Mouse (Mus musculus) mouse embryonic stem cell (cell line): ENCODE results near the gene Fcgr1.

Experiments used
- in situ Hi-C, 2 experiments: fragments of 300-500 bp; cut with MboI; formaldehyde crosslinking; loops; 1 replicate in 1 of 2; 3 replicates in 1 of 2; pipeline ENCODE4 v1.14.3; 2019 to 2020; ENCODE audit warnings: low sequenced_read_pairs in 2 of 2, low pct_unique_long_range_greater_than_20kb in 1 of 2, mixed read lengths in 1 of 2; ENCODE audit not compliant: unreplicated experiment in 1 of 2

The Fcgr1 gene

DNA sequence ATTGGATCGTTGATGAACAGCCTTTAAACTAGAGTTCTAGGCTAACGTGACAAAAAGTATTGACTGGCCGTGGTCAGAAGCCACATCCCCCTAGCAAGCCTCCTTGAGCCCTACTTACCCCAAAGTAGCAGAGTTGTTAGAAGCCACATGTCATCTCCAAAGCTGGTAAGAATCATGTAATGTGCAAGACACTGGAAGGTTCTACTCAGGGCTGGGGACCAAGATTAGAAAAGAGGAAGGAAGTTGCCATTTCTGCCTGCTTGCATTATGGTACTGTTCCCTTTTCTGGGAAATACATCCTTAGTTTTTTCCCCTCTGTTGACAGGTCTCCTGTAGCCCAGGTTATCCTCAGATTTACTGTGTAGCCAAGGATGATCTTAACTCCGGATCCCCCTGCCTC lies at the start of gene Fcgr1:
Gene Fcgr1, minus strand, starts transcription at position 183 of the 400 bp plus-strand sequence.
- in situ Hi-C loops = no loop called here

DNA sequence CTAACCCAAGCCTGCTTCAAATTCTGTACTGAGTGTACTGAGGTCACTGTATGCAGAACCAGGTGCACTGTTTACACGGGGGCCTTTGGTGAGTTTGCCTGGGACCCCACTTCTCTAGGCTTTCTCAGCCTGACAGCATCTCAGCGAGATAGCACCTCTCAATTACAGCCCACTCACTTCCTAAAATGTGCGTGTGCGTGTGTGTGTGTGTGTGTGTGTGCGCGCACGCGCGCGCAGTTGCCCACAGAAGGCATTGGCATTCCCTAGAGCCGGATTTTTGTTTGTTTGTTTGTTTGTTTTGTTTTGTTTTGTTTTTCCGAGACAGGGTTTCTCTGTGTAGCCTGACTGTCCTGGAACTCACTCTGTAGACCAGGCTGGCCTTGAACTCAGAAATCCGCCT lies 48.9 kb upstream of the Fcgr1 start:
- in situ Hi-C loops = loop anchor here in 1 of 2 experiments (25.0 kb wide), 1 partner anchor 95 kb away; no protein-coding TSS in a partner anchor

DNA sequence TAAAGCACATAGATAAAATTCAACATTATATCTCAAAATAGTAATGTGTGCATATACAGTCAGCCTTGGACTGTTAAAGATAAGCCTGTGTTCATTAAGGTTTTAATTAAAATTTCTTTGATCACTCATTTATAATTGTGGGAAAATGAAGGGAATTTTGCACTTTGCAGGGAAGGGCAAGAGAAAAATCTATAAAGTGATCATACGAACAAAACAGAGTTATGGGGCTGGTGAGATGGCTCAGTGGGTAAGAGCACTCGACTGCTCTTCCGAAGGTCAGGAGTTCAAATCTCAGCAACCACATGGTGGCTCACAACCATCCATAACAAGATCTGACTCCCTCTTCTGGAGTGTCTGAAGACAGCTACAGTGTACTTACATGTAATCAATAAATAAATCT lies 48.3 kb upstream of the Fcgr1 start:
- in situ Hi-C loops = loop anchor here in 1 of 2 experiments (25.0 kb wide), 1 partner anchor 95 kb away; no protein-coding TSS in a partner anchor

DNA sequence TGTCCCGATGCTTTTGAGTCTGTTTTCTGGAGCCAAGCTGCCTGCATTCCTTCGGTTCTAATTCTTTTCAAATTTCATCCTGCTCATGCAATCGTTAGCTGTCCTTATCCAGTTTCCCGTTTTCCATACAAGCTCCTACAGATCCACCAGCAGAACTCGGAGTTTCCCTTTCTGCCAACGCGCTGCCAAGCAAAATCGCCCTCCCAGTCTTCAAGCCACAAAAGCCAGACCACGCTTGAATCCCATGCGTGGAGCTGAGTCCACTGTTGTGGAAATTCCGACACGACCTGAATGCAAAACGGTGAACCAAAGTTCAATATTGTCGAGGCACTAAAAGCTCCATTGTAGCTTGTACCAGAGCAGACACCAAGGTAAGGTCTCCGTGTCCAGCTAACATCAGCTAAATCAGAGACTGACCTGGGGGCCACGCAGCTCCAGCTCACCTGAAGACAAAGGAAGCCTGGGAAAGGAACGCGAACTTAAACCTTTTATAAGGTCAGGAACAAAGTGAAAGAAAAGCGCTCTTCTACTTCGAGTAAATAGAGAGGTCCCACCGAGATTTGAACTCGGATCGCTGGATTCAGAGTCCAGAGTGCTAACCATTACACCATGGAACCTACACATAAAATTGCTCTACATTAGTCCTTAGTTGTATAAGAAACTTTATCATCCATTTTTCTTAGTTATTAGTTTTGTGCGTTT lies 47.0 kb upstream of the Fcgr1 start:
- in situ Hi-C loops = loop anchor here in 1 of 2 experiments (25.0 kb wide), 1 partner anchor 97 kb away; no protein-coding TSS in a partner anchor

DNA sequence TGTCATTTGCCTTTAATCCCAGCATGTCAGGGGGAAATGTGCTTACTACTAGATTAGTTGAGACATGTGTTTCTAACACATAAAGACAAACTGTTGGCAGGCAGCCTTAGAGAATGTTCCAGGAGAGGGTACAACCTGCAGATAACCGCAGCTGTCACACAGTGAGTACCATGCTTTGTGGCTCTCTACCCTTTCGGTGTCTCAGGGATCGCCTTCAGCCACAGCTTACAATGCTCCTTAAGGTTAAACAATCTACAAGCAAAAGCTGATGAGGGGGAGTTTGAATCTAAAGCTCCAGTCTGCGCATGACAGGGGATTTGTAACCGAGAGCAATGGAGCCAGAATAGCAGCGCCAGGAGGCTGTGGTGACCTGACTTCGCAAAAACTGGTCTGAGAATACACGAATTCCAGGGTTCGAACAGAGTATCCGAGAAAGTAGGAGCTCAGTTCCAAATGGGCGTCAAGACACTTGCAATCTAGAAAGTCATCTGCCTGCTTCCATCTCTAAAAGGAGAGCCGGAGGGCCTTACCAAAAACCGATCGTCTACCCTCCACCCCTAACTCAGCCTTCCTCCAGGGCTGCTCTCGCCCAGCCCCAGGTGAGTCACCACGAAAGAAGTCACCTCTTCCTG lies 45.2 kb upstream of the Fcgr1 start:
- in situ Hi-C loops = loop anchor here (10.0 to 25.0 kb wide), 2 partner anchors 66 to 98 kb away; no protein-coding TSS in a partner anchor

DNA sequence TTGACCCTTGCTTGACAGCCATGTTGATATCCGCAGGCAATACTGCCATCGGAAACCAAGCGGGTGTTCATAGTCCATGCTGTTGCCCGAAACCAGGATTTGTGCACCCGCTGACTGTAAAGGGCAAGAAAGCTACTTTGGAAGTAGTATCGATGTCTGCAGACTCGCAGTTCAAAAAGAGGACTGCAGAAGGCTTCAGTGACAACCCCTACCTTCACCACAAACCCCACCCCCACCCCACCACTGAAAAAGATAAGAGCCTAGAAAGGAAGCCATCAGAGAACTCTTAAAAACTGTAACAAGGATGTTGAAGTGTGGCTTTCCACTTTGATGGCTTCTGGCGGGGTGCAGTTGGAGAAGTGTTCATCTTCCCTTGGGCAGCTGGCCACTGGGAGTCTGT lies 44.3 kb upstream of the Fcgr1 start:
- in situ Hi-C loops = loop anchor here (10.0 to 25.0 kb wide), 2 partner anchors 67 to 99 kb away; no protein-coding TSS in a partner anchor

DNA sequence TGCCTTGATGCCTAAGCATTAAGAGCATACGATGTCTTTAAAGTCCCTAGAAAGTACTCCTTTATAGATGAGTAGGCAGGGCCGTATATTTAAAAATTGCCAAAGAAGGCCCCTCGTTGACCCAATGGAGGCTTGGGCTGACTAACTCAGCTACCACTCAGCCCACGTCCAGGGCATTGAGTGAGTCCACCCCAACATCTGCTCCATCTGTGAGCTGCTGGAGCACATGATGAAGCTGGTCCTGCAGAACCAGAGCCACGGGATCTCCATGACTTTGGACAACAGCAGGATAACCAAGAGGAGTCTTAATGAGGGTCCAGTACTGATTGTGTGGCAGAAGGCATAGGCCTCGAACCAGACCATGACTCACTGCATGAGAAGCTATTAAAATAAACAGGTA lies 43.5 kb upstream of the Fcgr1 start:
- in situ Hi-C loops = loop anchor here (10.0 to 25.0 kb wide), 2 partner anchors 68 to 100 kb away; no protein-coding TSS in a partner anchor

DNA sequence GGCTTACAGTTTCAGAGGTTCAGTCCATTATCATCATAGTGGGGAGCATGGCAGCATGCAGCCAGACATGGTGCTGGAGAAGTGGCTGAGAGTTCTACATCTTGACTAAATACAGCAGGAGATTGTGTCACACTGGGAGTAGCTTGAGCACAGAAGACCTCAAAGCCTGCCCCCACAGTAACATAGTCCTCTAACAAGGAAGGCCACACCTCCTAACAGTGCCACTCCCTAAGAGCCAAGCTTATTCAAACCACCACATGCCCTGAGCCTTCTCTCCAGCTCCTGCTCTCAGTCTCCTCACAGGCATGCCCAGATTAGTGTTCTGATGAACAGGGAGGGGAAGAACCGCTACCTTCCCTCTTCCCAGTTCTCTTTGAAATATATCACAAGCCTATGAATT lies 42.9 kb upstream of the Fcgr1 start:
- in situ Hi-C loops = loop anchor here (10.0 to 25.0 kb wide), 2 partner anchors 68 to 101 kb away; no protein-coding TSS in a partner anchor

DNA sequence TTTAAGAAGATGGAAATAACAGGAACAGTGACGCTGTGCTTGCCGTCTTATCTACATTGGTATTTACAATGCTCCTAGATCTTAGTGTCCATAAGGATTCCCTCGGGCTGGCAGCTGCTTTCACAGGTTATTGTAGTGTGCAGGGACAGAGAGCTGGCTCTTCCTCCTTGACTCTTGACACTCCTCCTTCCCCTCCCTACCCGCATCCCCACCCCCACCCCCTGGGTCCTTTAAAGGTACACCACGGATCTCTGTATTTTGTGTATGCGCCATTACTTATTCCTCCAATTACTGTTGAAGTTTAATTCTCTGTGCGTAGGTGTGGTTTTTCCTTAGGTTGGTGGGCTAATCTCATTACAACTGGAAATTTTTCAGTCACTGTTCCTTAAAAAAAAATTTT lies 41.8 kb upstream of the Fcgr1 start:
- in situ Hi-C loops = loop anchor here (10.0 to 25.0 kb wide), 2 partner anchors 69 to 102 kb away; no protein-coding TSS in a partner anchor

DNA sequence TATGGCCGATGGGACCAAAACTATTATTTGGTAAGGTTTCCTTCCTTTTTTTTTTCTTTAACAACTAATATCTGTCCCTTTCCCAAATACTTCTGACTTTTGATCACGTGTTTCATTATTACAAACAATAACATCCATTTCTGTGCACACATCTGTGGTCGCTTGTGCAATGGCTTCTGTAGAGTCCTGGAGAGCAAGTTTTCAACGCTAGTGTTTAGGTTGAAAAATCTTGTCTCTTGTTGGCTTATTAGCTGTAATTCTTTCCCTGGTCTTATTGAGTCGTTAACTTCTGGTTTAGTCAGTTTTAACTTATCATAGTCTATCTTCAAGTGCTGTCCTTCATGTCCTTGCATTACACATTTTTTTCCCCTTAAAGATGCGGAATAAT lies 41.4 kb upstream of the Fcgr1 start:
- in situ Hi-C loops = loop anchor here (10.0 to 25.0 kb wide), 2 partner anchors 70 to 102 kb away; no protein-coding TSS in a partner anchor

DNA sequence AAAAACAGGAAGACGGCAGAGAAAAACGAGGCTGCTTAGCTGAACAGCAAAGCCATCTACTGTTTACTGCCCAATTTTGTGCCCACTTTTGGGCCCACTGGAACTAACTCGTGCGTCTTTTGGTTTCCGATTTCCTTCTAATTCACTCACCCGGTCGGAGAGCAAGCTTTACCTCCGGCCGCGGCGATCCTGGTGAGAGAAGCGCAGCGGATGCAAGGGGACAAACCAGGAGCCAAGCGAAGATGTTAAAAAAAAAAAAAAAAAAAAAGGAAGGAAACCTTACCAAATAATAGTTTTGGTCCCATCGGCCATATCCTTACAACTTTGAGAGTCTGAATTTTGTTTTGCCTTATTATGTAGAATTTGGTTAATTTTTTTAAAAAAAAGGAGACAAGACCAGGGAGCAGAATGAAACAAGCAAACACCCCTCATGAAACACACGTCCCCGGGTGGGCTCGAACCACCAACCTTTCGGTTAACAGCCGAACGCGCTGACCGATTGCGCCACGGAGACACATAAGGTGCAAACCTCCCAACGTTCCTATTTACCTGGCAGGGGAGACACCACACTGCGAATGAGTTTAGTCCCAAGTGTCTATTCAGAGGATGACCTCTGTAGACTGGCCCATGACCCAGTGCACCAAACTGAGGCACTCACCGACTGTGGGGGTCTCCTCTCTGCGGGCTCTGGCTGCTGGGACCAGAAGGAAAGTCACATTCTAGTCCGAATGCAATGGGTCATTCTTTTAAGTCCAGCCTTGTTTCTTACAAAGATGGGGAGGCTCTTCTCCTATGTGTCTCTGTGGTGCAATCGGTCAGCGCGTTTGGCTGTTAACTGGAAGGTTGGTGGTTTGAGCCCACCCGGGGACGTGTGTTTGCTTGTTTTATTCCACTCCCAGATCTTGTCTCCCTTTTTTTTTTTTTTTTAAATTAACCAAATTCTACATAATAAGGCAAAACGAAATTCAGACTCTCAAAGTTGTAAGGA lies 40.7 kb upstream of the Fcgr1 start:
- in situ Hi-C loops = loop anchor here (10.0 to 25.0 kb wide), 2 partner anchors 70 to 103 kb away; no protein-coding TSS in a partner anchor

DNA sequence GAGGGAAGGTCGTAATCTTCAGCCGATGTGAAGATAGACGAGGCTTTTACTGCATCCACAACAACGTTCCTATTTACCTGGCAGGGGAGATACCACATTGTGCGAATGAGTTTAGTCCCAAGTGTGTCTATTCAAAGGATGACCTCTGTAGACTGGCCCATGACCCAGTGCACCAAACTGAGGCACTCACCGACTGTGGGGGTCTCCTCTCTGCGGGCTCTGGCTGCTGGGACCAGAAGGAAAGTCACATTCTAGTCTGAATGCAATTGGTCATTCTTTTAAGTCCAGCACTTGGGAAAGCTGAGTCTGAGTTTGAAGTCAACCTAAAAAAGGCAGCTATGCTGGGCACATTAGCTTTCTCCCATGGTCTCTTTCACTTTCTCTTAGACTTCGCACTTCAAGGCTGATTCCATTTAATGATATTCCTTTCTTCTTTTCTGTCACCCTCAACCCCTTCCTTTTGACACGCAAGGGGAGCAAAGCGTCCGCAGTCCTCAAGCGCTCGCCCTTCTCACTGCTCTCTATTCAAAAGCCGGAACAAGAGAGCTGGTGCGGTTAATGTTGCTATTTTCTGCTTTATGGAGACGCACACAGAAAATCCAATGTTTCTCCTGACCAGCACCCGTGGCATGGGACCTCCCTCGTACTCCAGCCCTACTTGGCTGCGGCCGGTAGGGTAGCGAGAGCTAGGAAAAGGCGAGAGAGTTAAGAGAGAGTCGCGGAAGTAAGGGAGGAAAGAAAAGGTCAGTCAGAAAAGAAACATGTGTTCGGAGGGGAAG lies 39.8 kb upstream of the Fcgr1 start:
- in situ Hi-C loops = loop anchor here (10.0 to 25.0 kb wide), 2 partner anchors 71 to 104 kb away; no protein-coding TSS in a partner anchor

DNA sequence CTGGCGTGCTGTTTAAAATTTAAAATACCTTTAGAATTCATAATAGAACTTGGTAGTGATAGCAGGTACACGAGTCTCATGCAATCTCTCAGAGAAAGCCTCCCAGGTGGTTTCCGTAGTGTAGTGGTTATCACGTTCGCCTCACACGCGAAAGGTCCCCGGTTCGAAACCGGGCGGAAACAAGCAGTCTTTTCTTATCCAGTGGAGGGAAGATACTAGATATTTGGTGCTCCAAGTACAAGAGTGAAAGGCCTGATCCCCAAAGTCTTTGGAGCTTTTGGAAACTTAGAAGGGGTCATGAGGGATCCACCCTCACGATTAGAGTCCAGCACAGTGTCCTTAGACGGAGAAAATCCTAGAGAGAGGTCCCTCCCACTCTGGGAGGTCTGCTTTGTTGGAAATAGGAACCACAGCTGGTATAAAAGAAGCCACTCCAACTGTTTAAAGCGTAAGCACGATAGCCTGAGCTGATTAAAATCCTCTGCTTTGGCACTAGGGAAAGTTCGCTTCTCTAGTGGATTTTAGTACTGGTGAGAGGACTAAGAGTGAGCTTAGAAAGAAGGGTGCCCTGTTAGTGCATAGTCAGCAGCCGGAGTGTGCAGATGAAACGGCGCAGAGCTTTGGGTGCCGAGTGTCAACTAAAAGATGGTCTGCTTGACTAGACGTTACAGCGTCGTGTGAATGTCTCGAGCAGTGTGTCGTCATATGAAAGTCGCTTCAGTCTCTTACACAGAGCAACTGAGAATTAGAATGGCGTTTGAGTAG lies 39.0 kb upstream of the Fcgr1 start:
- in situ Hi-C loops = loop anchor here (10.0 to 25.0 kb wide), 2 partner anchors 72 to 104 kb away; no protein-coding TSS in a partner anchor

DNA sequence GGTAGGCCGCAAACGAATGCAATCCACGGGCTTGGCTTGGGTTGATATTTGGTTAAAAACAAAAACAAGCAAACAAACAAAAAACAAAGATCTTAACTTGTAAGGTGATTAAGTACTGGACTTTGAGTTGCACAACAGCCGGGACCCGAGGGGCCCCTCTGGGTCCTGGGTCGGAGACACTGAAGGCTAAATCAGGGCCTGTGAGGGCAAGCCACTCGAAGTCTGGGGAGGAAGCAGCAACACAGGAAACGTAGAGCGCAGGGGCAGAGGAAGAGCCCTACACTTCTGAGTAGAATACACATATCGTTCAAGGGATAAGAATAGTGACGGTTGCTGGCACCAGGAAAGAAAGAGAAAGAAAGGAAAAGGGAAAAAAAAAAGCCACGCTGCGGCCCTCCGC lies 38.2 kb upstream of the Fcgr1 start:
- in situ Hi-C loops = loop anchor here (10.0 to 25.0 kb wide), 2 partner anchors 73 to 105 kb away; no protein-coding TSS in a partner anchor

DNA sequence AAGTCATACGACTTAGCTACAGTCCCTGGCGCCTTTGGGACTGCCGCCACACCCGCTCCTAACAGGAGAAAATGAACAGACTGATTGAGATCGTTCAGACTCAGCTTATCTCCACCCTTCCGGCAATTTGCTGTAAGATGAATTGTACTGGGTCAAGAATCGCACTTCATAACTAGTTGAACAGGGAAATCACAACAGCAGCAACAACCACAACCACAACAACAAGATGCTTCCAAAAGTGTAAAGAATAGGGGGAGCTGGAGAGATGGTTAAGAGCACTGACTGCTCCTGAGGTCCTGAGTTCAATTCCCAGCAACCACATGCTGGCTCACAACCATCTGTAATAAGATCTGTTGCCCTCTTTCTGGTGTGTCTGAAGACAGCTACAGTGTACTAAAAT lies 37.7 kb upstream of the Fcgr1 start:
- in situ Hi-C loops = loop anchor here (10.0 to 25.0 kb wide), 2 partner anchors 73 to 106 kb away; no protein-coding TSS in a partner anchor

DNA sequence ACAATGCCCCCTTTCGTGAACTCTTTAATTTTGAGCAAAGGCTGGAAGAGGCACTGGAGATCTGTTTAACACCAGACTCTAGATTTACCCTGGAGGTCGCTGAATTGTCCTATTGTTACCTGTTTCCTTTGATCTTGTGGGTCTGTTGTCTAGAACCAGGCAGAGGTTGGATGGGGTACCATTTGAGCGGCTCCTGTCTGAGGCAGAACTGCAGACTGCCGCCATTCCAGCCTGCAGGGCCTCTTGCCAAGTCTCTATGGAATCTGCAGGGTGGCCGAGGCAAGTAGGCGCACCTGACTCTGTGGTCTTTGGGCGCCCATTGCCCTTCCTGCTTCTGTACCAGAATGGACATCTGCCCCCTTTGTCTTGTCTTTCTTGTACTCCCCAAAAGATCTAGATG lies 36.8 kb upstream of the Fcgr1 start:
- in situ Hi-C loops = loop anchor here (10.0 to 25.0 kb wide), 2 partner anchors 74 to 107 kb away; no protein-coding TSS in a partner anchor
